Mouse (Mus musculus) frontal cortex, adult 2 months (tissue): Measurements from ENCODE around the gene Xpnpep3. TPM values are rescaled to one million over a fixed set of nuclear protein-coding genes. Genes with fewer than 3 reads are reported as not detected.
A peak's percentile ranks its signal among the peaks of the same experiment; 100 is the strongest.

ENCODE experiments used
- DNase-seq, 2 experiments: peaks; one replicate each; pipeline ENCODE4 v3.0.0; 2022; ENCODE audit warnings: low spot score in 1 of 2; ENCODE audit errors: extremely low spot score in 1 of 2
- polyA plus RNA-seq: library from polyadenylated mRNA; depleted of rRNA; stranded (reverse); fragments of >200 nt; gene quantifications from 2 replicates; pipeline ENCODE4 v1.2.3, GENCODE M21; 2012; rRNA removed

The Xpnpep3 gene
- 8.5 and 10.1 TPM in 2 replicates for polyA plus RNA-seq

DNA sequence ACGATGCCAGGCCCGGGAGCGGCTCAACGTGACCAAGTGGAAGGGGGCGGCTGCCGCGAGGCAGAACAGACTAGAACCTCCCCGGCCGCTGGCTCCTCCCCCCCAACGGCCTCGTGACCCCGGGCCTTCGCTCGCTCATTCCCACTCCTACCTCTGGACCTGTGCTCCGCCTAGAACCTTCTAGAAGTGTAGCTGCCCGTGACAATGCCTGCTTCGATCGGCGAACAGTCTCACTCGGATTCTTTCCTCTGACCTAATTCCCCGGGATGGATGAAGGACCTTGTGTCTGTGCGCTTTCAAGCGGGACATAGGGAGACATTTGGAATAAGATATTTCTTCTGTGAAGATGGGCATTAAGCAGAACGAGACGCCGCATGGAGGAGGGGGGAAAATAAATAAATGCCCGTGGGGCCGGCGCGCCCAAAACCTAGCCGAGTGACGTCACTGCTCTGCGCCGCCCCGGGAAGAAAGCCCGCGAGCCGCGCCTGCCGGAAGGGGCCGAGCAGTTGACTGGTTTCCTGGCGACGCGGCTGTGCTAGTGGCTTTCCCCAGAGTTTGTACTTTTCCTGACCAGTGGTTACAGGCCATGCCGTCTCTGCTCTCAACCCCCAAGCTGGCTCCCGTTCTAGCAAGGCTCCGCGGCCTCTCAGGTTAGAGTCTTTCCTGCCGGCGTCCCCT, at the start of gene Xpnpep3, which contains the start of gene St13:
TSS of gene Xpnpep3 (plus strand) at position 501 of the 678 bp plus-strand sequence.
TSS of gene St13 (minus strand) at position 440 of the 678 bp plus-strand sequence.
- peak; percentile 93 to 98 for DNase-seq

DNA sequence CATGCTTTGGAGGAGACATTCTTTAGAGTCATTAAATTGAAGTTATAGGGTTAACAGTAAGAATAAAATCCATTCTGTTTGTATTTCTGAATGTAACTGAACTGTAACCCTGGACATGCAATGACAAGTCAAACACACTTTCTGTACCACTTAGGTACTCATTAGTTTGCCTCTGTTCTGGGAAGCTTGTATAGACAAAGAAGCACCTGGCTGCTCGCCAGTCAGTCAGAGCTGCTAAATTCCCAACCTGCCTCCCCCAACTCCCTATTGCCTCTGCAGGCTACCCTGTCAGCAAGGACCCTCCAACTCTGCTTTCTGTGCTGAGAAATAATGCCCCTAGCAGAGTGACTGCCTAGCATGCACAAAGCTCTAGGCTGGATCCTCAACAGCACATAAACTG, 49.5 kb upstream of the Xpnpep3 start:
- no peak for DNase-seq

DNA sequence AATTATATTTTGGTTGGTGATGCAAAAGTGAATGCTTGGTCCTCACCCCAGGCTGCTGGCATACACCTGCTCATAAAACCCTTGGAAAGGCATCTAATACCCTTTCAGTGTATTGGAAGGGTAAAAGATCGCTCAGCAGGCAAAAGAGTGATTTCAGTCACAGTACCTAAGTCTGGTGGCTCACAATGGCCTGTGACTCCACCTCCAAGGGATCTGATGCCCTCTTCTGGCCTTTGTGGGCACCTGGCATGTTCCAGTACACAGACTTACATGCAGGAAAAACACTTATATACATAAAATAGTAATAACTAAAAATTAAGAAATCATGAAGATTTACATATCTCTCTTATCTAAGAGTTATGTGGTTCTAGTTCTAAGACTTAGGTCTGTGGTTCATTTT, 47.3 kb upstream of the Xpnpep3 start:
- no peak for DNase-seq

DNA sequence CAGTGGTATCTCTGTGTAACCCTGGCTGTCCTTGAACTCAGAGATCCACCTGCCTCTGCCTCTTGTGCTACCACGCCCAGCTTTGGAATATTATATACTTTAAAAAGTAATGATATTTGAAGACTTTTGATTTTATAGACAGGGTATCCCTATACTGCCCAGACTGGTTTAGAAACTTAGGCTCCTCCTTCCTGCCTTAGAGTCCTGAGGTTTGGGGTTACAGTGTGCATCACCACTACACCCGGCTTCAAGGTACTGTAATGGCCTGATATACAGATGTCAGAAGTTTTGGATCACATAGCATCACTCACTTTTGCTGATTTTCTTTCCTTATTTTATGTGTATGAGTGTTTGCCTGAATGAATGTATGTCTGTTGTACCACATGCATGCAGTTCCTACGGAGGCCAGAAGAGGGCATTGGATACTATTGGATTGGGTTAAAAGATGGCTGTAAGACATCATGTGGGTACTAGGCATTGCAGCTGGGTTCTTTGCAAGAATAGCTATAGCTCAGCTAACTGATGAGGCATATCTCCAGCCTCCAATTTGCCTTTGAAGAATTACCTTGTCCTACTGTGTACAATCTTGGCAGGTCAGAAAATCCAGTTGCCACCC, 44.7 kb upstream of the Xpnpep3 start:
- DNase-seq, result no peak

DNA sequence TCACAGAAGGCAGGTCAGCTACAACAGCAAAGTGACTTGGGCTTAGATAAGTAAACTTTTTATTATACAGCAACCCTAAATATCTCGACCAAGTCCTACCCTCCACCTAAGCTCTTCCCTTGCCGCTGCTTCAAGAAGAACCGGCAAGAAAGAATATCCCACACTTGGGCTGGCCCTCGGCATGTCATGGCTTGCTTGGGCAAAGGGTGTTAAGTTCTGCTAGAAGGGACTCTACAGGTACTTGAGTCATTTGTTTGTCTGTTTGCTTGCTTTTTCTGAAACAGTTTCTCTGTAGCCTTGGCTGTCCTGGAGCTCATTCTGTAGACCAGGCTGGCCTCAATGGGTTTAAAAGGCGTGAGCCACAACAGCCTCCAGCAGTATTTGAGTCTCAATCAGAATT, 43.0 kb upstream of the Xpnpep3 start:
- DNase-seq, result no peak

DNA sequence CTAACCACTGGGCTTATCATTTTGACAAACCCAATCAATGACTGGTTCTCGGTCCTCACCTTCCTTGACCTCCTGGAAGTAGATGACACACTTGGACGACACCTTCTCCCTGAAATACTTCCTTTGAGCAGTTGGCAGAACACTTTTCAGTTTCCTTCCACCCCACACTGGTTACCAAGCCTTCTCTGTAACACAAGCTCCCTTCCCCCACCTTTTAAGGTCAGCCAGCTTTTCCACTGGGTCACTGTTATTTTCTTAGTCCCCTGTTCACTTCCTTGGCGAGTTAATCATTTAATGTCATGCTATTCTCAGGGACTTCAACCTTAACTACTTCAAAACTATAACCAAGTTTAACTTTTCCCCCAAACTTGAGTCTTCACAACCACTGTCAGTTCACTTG, 41.0 kb upstream of the Xpnpep3 start:
- DNase-seq, result no peak

DNA sequence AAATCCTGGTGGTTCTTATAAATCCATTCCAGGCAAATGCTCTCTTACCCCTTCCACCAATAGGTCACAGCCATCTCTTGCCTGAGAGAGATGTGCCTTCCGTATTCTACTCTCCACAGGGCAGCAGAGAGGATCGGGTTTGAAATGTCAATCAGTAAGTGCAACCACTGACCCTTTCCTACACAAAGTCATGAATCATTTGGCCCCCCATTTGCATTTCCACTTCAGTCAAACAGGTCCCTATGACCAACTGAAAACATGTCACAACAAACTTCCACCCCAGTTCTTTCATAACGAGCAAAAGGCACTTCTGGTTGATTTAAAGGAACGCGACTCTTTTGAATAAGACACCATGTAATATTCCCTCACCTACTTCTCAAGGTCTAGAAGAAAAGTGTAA, 40.5 kb upstream of the Xpnpep3 start:
- no peak for DNase-seq

DNA sequence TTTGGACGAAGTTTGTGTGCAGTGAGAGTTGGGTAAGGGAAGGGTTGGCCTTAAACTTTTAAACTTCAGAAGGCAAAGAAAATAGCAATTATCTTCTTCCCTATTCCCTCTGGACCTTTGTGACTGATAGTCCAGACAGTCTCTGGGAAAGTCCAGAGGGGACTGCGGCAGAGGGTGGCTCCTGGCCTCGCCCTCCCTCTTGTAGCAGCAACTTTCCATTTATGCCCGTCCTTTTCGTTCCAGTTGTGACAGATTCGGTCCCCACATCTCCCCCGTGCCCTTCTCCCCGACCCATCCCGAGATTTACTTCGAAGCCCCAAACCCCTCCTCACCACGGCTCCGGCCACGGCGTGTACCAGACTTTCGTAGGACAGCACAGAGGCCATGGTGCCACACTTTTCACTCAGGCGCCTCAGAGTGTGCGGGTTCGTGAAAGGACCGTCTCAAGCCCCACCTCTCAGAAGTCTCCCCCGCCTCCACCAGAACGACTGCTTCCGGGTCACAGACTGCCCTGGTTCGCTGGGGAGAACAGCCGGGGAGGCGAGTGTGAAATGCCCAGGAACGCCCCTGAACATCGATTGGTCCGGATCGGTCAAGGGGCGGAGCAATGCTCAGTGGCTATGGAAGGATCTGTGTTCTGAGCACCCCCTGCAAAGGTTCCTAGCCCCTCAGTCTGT, 39.5 kb upstream of the Xpnpep3 start, which contains the start of gene Slc25a17:
TSS of gene Slc25a17 (minus strand) at position 468 of the 677 bp plus-strand sequence.
- peak; percentile 87 to 93 for DNase-seq

DNA sequence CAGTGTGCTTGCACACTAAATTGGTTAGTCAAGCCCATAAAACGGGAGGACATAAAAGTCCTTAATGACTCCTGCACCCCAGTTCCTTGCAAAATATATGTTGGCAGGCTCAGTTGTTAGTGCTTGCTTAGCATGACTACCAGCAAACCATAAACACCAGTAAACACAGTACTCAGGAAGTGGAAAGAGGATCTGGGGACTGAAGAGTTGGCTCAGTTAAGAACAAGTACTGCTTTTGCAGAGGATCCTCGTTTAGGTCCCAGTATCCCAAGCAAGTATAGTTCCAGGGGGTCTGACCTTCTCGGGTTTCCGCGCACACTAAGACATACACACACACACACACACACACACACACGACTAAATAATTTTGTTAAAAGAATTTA, 38.9 kb upstream of the Xpnpep3 start:
- peak in 1 of 2 experiments; percentile 22 for DNase-seq

DNA sequence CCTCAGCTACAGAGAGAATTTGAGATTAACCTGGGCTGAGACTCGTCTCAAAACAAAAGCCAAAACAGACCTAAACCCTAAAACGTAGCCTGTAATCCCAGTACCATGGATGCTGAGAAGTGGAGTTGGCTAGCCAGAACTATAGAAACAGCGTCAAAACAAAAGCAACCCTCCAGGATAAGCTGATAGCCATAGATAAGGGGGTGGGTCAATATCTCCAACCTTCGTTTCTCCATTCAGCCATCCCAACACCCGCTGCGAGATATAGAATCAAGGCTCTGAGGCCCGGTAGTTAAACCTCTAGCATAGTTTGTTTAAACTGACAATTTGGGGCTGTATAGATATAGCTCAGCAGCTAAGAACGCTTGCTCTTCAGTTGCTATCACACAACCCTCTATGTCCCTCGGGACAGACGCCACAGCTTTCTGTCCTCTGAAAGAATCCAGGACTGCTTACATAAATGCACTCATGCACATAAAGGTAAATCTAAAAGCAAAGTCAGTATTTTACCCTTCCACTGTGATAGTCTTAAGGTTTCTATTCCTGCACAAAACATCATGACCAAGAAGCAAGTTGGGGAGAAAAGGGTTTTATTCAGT, 38.4 kb upstream of the Xpnpep3 start:
- no peak for DNase-seq

DNA sequence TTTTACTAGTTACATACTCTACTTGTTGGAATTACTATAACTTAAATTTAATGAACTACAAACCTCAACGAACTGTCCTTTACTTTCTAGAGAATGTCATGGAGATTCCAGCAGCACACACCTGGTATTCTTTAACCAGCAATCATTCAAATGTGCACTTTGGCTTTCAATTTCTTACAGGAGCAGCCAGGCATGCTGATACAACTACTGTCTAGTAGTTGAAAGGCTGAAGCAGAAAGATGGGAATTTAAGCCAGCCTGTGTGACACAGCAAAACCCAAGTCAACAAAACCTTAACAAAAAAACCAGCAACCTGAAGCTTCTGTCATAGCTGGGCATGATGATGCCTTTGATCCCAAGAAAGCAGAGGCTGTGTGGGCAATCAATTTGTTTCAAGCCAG, 37.4 kb upstream of the Xpnpep3 start:
- DNase-seq, result no peak

DNA sequence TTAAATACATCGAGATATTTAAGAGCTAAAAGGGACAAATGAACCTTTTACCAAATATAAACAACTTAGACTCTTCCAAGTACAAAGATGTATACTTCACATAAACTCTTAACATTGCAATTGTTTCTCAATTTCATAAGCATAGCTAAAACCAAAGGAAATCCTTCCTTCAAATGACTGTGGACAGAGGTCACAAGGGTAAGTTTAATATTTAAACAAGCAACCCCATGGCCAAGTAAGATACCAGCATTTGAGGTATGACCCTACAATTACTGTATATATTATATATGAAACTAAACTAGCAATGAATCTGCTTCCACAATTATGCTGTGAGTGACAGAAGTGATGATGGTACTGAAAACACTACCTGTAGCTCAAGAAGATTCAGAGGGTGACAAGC, 35.7 kb upstream of the Xpnpep3 start:
- DNase-seq, result no peak

DNA sequence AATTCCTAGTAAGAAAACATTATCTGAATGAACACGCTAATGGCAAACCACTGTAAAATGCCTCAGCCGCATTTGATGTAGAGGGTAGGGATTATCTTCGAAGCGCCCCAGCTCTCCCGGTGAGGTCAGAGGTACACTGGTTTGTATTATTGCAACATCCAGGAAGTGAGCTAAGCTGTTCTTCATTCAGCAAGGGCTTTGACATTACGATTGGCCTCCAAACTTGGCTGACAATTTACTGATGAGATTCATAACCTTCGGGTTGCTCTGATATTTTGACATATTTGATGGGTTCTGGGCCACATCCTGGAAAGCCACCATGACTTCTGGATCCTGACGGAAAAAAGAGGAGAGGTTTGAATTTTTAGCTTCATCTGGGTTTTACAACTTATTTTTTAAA, 34.7 kb upstream of the Xpnpep3 start:
- DNase-seq, result no peak

DNA sequence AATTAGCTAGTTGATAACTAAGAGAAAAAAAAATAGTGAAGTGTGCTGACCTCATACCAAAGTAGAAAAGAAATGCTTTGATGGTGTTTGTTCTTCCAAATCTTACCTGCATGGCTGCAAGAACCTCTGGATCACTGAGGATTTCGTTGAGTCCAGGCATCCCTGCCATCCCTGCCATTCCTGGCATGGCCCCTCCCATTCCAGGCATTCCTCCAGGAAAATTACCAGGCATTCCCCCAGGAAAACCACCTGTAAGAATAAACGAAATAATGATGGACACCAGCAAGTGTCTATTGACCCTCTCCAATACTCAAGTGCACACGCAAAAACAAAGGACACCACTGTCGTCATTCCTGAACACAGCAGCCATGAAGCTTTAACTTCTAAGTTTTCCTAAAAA, 33.7 kb upstream of the Xpnpep3 start:
- DNase-seq, result no peak

DNA sequence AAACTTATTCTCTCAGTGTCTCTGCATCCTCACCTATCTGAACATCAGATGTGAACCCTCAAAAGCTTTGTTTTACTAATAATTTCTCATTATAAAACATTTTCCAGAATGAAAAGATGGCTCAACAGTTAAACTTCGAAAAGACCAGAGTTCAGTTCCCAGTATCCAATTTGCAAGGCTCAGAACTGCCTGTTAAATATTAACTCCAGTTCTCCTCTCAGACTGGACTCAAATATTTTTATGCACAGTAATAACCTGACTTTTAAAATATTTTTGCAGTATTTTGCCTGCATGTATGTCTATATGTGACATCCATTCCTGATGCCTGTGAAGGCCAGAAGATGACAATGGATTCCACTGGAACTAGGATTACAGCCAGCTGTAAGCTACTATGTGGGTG, 31.3 kb upstream of the Xpnpep3 start:
- DNase-seq, result no peak

DNA sequence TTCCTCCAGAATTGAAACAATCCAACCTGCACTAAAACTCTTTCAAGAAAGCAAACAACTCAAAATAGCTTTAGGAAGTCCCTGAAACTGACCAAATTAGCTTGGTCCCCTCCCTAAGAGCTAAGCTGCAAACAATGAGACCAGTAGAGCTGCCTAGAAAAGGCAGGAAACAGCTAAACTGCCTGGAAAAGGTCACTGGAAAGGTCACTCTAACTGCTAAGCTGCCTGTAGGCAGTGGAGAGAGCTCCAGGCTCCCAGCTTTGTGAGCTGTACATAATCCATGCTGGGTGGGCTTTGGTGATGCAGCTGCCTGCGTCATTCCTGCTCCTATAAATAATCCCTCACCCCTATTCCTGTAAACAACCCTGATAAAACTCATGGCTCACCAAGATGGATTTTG, 29.6 kb upstream of the Xpnpep3 start:
- DNase-seq, result no peak

DNA sequence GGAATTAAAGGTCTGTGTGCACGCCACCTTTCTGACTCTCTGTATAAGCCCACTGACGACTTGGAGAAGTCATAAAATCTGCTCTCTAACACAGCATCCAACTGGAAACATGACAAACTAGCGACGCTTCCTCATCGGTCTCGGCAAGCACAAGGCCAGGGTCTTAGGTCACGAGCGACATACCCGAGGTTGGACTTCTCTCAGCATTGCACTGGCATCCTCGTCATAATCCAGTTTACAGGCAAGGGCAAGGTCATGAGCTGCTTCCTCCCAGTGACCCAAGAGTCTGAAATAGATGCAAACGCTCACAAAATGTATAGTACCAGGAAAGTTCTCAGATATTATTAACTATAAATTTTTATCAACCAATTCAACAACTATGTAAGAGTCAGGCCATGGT, 25.3 kb upstream of the Xpnpep3 start:
- no peak for DNase-seq

DNA sequence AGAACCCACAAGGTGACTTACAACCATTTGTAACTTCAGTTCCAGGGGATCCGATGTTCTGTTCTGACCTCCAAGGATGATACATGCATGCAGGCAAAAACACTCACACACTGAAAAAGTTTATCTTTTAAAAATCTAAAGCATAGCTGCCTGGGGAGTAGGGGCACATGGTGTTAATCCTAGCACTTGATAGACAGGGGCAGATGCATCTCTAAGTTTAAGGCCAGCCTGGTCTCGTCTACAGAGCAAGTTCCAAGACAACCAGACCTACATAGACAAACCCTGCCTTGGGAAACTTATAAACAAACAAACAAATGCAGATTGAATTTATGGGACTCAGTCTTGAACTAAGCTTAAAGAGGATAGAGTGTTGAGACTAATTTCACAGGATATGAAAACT, 21.1 kb upstream of the Xpnpep3 start:
- no peak for DNase-seq

DNA sequence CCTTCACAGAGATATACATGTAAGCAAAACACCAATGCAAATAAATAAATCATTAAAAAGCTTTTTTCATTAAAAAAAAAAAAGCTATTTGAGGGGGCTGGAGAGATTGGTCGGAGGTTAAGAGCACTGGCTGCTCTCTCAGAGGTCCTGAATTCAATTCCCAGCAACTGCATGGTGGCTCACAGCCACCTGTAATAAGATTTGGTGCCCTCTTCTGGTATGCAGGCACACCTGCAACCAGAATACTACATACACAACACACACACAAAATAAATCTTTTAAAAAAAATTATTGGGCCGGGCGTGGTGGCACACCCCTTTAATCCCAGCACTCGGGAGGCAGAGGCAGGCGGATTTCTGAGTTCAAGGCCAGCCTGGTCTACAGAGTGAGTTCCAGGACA, 13.6 kb upstream of the Xpnpep3 start:
- no peak for DNase-seq

DNA sequence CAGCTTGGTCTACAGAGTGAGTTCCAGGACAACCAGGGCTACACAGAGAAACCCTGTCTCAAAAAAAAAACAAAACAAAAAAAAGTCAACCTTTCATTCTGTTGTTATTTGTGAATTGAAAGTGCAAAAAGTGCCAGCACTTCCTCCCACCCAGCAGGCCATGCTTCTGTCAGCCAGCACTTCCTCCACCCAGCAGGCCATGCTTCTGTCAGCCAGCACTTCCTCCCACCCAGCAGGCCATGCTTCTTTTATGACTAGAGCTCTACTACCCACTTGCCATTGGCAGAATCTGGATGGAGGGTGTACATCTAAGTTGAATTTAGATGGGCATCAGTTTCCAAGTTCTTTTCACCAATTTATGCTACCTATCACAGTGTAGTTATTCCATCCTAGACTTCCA, 6.9 kb upstream of the Xpnpep3 start:
- DNase-seq, result peak; percentile 21 to 62

DNA sequence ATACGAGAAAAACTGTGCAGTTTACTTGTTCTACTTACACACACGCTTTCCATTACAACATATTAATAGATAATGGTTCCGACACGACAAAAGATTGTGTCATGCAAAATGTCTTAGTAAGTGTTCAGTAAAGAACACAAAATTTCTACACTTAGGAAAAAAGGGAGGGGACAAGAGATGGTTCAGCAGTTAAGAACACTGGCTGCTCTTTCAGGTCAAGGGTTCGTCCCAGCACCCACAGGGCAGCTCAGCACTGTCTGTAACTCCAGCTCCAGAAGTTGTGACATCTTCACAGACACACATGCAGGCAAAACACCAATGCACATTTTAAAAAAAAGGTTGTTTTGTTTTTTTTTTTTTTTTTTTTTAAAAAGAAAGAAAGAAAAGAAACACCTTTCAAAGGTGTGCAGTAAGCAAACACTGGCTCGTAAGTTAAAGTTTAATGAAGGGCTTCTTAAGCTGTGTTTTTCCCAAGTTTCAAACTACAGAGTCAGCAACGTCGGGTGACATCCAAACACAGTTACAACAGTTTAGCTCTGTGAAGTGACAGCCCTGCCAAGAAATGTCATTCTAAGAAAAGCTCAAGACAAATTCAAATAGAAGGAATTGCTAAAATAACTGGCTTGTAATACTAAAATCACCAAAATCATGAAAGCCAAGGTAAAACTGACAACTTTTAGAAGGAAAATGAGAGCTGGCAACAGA, 5.6 kb upstream of the Xpnpep3 start:
- peak in 1 of 2 experiments; percentile 5 for DNase-seq
